Mouse (Mus musculus): ENCODE measurements around the gene Lhfpl5.

Gene Lhfpl5

GRCm38 (mm10) chr17:28572521-28572920, 2.9 kb upstream of the Lhfpl5 start:
- DNase-seq (ENCODE audit: low spot score): no peak

- no peak for DNase-seq (ENCODE audit: low spot score)
Observed at GRCm38 (mm10) chr17:28572941-28573340, 2.5 kb upstream of the Lhfpl5 start.

- DNase-seq (ENCODE audit: low spot score): no peak
Observed at GRCm38 (mm10) chr17:28580396-28580795, 5.0 kb downstream of the Lhfpl5 start.

- no peak for DNase-seq (ENCODE audit: low spot score)
Observed at GRCm38 (mm10) chr17:28581056-28581455, 5.6 kb downstream of the Lhfpl5 start.

- DNase-seq (ENCODE audit: low spot score): no peak
Observed at GRCm38 (mm10) chr17:28586509-28586908, 11.1 kb downstream of the Lhfpl5 start.

GRCm38 (mm10) chr17:28588591-28588990, 13.2 kb downstream of the Lhfpl5 start:
- no peak for DNase-seq (ENCODE audit: low spot score)

GRCm38 (mm10) chr17:28590596-28590995, 15.2 kb downstream of the Lhfpl5 start:
- DNase-seq (ENCODE audit: low spot score): no peak

GRCm38 (mm10) chr17:28591476-28591875, 16.0 kb downstream of the Lhfpl5 start:
- no peak for DNase-seq (ENCODE audit: low spot score)

- peak; percentile 38 for DNase-seq (ENCODE audit: low spot score)
Observed at GRCm38 (mm10) chr17:28592998-28593397, 17.6 kb downstream of the Lhfpl5 start.

GRCm38 (mm10) chr17:28593965-28594364, 18.5 kb downstream of the Lhfpl5 start:
- no peak for DNase-seq (ENCODE audit: low spot score)

- DNase-seq (ENCODE audit: low spot score): no peak
Observed at GRCm38 (mm10) chr17:28600780-28601179, 25.3 kb downstream of the Lhfpl5 start.

- no peak for DNase-seq (ENCODE audit: low spot score)
Observed at GRCm38 (mm10) chr17:28601557-28602250, 26.3 kb downstream of the Lhfpl5 start.

- DNase-seq (ENCODE audit: low spot score): no peak
Observed at GRCm38 (mm10) chr17:28609543-28609942, 34.1 kb downstream of the Lhfpl5 start.

- no peak for DNase-seq (ENCODE audit: low spot score)
Observed at GRCm38 (mm10) chr17:28612603-28613002, 37.2 kb downstream of the Lhfpl5 start.

GRCm38 (mm10) chr17:28613096-28613495, 37.7 kb downstream of the Lhfpl5 start:
- DNase-seq (ENCODE audit: low spot score): no peak

- no peak for DNase-seq (ENCODE audit: low spot score)
Observed at GRCm38 (mm10) chr17:28615332-28615731, 39.9 kb downstream of the Lhfpl5 start.

- no peak for DNase-seq (ENCODE audit: low spot score)
Observed at GRCm38 (mm10) chr17:28617636-28618035, 42.2 kb downstream of the Lhfpl5 start.

GRCm38 (mm10) chr17:28618124-28618523, 42.7 kb downstream of the Lhfpl5 start:
- DNase-seq (ENCODE audit: low spot score): no peak

GRCm38 (mm10) chr17:28618775-28619174, 43.3 kb downstream of the Lhfpl5 start:
- DNase-seq (ENCODE audit: low spot score): no peak

GRCm38 (mm10) chr17:28621381-28622299, 46.2 kb downstream of the Lhfpl5 start:
- peak; percentile 16 for DNase-seq (ENCODE audit: low spot score)

- peak; percentile 63 for DNase-seq (ENCODE audit: low spot score)
Observed at GRCm38 (mm10) chr17:28622300-28622759, 46.9 kb downstream of the Lhfpl5 start, which contains the start of gene Srpk1. Gene Srpk1 (minus strand): TSS chr17:28622709.

GRCm38 (mm10) chr17:28624841-28625240, 49.4 kb downstream of the Lhfpl5 start:
- DNase-seq (ENCODE audit: low spot score): no peak

GRCm38 (mm10) chr17:28625327-28625726, 49.9 kb downstream of the Lhfpl5 start:
- DNase-seq (ENCODE audit: low spot score): no peak

All from layer of hippocampus, adult 9-10 months (tissue).